Mouse (Mus musculus) G1E (cell line): ENCODE data around the gene Ipo9. TPM values are rescaled to one million over a fixed set of nuclear protein-coding genes. Genes with fewer than 3 reads are reported as not detected.

Experiments
- ATAC-seq: 2 replicates; pipeline ENCODE4 v1.8.0; 2016; ENCODE audit warnings: mild to moderate bottlenecking; ENCODE audit not compliant: insufficient number of reproducible peaks, poor library complexity, low FRiP score, severe bottlenecking; ENCODE audit errors: extremely low read depth
- DNase-seq: peaks from one replicate; pipeline ENCODE4 v3.0.0; 2012; ENCODE audit warnings: low spot score
- H3K27me3 ChIP-seq: 2 replicates; pipeline ENCODE4 v1.6.1; 2012; ENCODE audit warnings: mild to moderate bottlenecking, low read length, inconsistent platforms; ENCODE audit not compliant: insufficient read depth
- H3K36me3 ChIP-seq: replicated peaks from 2 replicates; pipeline ENCODE3; 2012; ENCODE audit warnings: mild to moderate bottlenecking, inconsistent platforms
- H3K4me1 ChIP-seq: 2 replicates; pipeline ENCODE4 v1.6.1; 2012; ENCODE audit warnings: low read depth, low read length, inconsistent platforms, mixed read lengths; ENCODE audit not compliant: insufficient read depth
- H3K4me3 ChIP-seq: 2 replicates; pipeline ENCODE4 v1.5.1; 2012; ENCODE audit warnings: low read depth, mild to moderate bottlenecking, inconsistent platforms, low read length, moderate library complexity, mixed read lengths
- H3K9me3 ChIP-seq: replicated peaks from 2 replicates; pipeline ENCODE4 v1.6.1; 2012; ENCODE audit warnings: inconsistent platforms
- CTCF ChIP-seq: IDR thresholded peaks from 2 replicates; pipeline ENCODE4 v1.5.1; 2012; ENCODE audit warnings: low read depth, low read length, inconsistent platforms, mixed read lengths
- GATA1 ChIP-seq: IDR thresholded peaks from 2 replicates; pipeline ENCODE4 v1.6.1; 2012; ENCODE audit warnings: borderline replicate concordance, low read length, inconsistent platforms, mixed read lengths
- GATA2 ChIP-seq: IDR thresholded peaks from 2 replicates; pipeline ENCODE4 v1.6.1; 2012; ENCODE audit warnings: low read depth, low read length, inconsistent platforms, borderline replicate concordance
- POLR2AphosphoS5 ChIP-seq: IDR thresholded peaks from 2 replicates; pipeline ENCODE4 v1.6.1; 2012; ENCODE audit warnings: low read depth, low read length, inconsistent platforms; ENCODE audit not compliant: insufficient replicate concordance
- TAL1 ChIP-seq: conservative IDR thresholded peaks from 2 replicates; pipeline ENCODE4 v1.6.1; 2012; ENCODE audit warnings: low read depth, low read length, inconsistent platforms, mixed read lengths
- polyA plus RNA-seq: library from polyadenylated mRNA; stranded (reverse); fragments of >175 nt; gene quantifications from 2 replicates; pipeline ENCODE4 v1.2.3, GENCODE M21; 2012
- total RNA-seq, 2 experiments: library from RNA; stranded (forward) in 1 of 2; stranded (reverse) in 1 of 2; fragments of 200-1000 nt in 1 of 2; fragments of >200 nt in 1 of 2; fragmentation: Nextera tagmentation in 1 of 2; gene quantifications; 2 replicates each; pipeline ENCODE4 v1.2.3; 2014 to 2017

The Ipo9 gene
- total RNA-seq (2014; fragmentation: Nextera tagmentation) (106 and 109 TPM in 2 replicates), total RNA-seq (2017) (52.7 and 63.8 TPM in 2 replicates), polyA plus RNA-seq (14.4 and 18.4 TPM in 2 replicates)

DNA sequence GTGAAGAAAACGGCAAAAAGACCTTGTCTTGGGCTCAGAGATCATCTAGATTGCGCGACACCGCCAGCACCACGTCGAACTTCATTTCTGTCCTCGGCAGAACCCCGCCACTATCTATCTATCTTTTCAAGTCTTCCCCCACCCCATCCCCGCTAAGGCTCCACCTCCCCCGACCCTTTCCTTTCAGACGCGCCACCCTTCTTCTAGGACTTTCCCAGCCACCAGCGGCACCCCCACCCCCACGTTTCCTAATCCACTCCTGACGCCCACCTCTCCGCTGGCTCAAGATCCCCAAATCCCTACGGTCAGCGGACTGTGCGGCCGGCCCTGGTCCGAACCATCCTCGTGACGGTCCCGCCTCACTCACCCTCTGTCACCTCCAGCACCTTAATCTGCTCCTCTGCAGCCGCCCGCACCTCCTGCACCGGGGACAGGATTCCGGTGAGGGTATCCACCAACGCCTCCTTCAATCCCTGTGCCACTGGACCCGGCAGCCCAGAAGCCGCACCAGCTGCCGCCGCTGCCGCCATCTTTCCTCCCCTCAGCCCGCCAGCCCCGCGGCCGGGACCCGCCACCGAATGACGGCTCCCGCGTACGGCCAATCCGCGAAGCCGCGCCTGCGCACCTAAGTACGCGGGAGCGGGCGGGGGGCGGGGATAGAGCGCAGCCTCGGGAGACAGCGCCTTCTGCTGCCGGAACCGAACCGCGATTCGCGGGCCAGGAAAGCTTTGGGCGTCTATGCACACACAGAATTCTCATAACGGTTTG is at the start of gene Ipo9:
TSS of gene Ipo9 (minus strand) at position 599 of the 768 bp plus-strand sequence.
- peak within 1 kb of the TSS; percentile 90 for H3K4me3 ChIP-seq
- H3K27me3 ChIP-seq = peaks cover 21% of the 10 kb centered on the region
- peak; percentile 71 for ATAC-seq
- H3K9me3 ChIP-seq = no peaks in the 10 kb centered on the region
- H3K4me1 ChIP-seq = peaks cover 30% of the 10 kb centered on the region
- peaks cover 35% of the 10 kb centered on the region for H3K36me3 ChIP-seq
- TF ChIP-seq GATA2 (no peak), TAL1 (no peak), GATA1 (no peak), CTCF (no peak), POLR2AphosphoS5 (no peak)
- DNase-seq = peak; percentile 100

DNA sequence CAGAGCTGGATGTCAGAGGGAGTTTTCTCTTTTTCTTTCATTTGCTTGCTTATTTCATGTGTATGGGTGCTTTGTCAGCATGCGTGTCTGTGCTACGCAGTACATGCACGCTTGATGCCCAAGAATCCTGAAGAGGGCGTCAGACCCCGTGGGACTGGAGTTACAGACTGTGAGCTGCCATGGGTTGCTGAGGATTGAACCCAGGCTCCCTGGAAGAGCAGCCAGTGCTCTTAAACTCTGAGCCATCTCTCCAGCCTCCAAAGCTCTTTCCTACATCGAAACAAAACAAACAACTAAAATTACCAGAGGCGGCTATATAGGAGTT is 45.2 kb upstream of the Ipo9 start:
- no peak for DNase-seq
- Histone ChIP-seq H3K9me3 (no peaks in the 10 kb centered on the region), H3K27me3 (peaks cover 22% of the 10 kb centered on the region), H3K36me3 (no peaks in the 10 kb centered on the region), H3K4me1 (no peaks in the 10 kb centered on the region), H3K4me3 (no peak overlapping the region)
- TF ChIP-seq CTCF (no peak), POLR2AphosphoS5 (no peak), TAL1 (no peak), GATA1 (no peak), GATA2 (no peak)
- no peak for ATAC-seq

DNA sequence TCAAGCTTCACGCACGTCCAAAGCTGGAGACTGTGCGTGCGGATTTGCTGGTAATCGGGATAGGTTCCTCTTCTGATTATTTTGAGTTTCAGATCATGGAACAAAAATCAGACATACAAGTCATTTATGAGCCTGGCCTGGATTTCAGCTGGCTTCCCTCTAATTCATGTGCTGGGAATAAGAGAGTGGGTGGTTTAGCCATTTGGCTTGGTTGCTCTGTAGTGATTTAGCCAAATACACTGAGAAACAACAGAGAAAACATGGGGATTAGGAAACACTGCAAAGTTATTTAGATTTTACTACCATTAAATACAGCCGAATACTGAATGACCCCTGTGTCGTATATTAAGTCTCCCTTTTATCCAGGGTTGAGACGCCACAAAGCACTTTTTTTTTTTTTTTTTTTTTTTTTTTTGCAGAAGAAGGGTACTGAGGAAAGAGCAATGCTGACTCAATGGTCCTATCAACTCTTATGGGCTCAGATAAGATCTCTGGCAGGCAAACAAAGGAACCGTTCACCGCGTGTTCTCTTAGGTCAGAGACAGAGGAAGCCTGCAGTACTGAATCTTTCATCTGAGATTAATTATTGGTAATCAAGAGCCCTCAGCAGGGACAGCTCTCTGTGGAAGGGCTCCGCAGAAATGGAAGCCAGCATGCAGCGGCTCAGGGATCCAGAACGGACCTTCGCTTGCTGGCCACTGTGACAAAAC is 44.7 kb upstream of the Ipo9 start:
- TF ChIP-seq GATA2 (no peak), CTCF (no peak), GATA1 (no peak), TAL1 (no peak), POLR2AphosphoS5 (no peak)
- H3K4me1 ChIP-seq = no peaks in the 10 kb centered on the region
- no peaks in the 10 kb centered on the region for H3K9me3 ChIP-seq
- DNase-seq (no peak), ATAC-seq (no peak)
- no peak overlapping the region for H3K4me3 ChIP-seq
- H3K27me3 ChIP-seq = peaks cover 22% of the 10 kb centered on the region
- no peaks in the 10 kb centered on the region for H3K36me3 ChIP-seq

DNA sequence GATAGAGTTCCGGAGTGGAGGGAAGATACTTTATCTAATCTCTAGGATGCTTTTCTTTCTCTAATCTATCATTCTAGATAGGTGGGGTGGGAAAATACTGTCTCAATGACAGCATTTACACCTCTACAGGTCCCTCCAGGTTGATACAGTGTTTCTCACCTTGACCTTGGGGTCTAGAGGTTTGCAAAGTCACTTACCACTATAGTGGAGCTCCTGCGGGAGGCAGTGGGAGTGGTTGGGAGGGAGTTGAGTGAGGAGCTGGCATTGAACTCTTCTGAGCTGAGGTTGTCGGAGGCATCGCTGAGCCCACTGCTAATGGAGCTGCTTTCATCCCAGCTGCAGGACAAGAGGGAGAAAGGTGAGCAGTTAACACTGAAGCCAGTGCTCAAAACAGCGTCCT is 42.2 kb upstream of the Ipo9 start:
- Histone ChIP-seq H3K4me3 (no peak overlapping the region), H3K27me3 (peaks cover 27% of the 10 kb centered on the region), H3K9me3 (no peaks in the 10 kb centered on the region), H3K36me3 (no peaks in the 10 kb centered on the region), H3K4me1 (no peaks in the 10 kb centered on the region)
- ATAC-seq (no peak), DNase-seq (no peak)
- no peak for TF ChIP-seq CTCF

DNA sequence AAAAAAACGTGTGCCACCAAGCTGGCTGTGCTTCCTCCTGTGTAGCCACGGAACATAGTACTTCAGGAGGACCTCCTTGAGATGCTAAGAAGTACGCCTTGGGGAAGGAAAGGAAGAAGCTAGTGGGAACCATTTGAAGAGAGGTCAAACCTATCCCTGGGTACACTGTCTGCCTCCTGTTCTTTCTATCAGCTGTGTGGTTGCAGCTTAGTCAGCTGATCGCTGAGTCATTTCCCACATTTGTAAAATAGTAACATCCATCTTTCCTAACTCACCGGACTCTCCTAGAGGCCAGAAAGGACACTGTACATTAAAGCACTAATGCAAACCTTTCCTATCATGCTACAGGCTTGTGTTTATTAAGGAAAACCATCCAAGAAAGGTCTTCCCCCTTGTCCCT is 41.4 kb upstream of the Ipo9 start:
- DNase-seq = no peak
- Histone ChIP-seq H3K9me3 (no peaks in the 10 kb centered on the region), H3K4me3 (no peak overlapping the region), H3K27me3 (peaks cover 29% of the 10 kb centered on the region), H3K4me1 (peaks cover 3% of the 10 kb centered on the region; the same call in 1 of the 2 replicates), H3K36me3 (no peaks in the 10 kb centered on the region)
- ATAC-seq = no peak
- TF ChIP-seq GATA1 = no peak
- TF ChIP-seq TAL1 = no peak
- TF ChIP-seq POLR2AphosphoS5 = no peak
- no peak for TF ChIP-seq CTCF
- TF ChIP-seq GATA2 = no peak

DNA sequence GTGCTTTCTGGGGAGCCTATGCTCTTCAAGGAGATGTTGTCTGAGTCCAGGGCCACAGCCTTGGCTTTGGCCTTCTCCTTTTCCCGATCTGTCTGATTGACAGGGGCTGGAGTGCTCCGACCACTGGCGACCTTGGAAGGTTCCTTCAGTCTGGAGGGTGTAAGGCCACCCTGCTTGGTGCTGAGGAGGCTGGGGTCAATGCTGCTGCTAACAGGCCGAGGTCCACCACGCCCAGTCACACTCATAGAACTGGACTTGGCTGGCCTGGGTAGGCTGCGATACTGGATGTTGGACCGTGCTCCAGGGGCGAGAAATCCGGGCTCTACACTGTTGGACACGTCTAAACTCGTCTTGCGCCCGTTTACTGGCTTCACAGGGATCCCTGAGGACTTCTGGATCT is 40.2 kb upstream of the Ipo9 start:
- DNase-seq = no peak
- peaks cover 3% of the 10 kb centered on the region; the same call in 1 of the 2 replicates for H3K4me1 ChIP-seq
- H3K27me3 ChIP-seq = peaks cover 31% of the 10 kb centered on the region
- no peak for TF ChIP-seq GATA1
- TF ChIP-seq POLR2AphosphoS5 = no peak
- TF ChIP-seq TAL1 = no peak
- no peak for TF ChIP-seq CTCF
- no peak for TF ChIP-seq GATA2
- ATAC-seq = no peak
- H3K36me3 ChIP-seq = no peaks in the 10 kb centered on the region
- H3K9me3 ChIP-seq = no peaks in the 10 kb centered on the region
- H3K4me3 ChIP-seq = no peak overlapping the region
